Mouse (Mus musculus): Measurements from ENCODE around the gene Bcl11a. TPM values are rescaled to one million over a fixed set of nuclear protein-coding genes. Genes with fewer than 3 reads are reported as not detected.

The Bcl11a gene
- polyA plus RNA-seq, 1 experiment, result not detected

GRCm38 (mm10) chr11:24146437-24146836 is 68.6 kb downstream of the Bcl11a start:
- Histone ChIP-seq H3K79me2 (ENCODE audit: control insufficient read depth, insufficient read depth) (no peaks in the 10 kb centered on the region), H3ac (ENCODE audit: control insufficient read depth, insufficient read length) (no peak overlapping the region), H3K27me3 (ENCODE audit: control insufficient read depth, insufficient read depth, insufficient read length) (no peaks in the 10 kb centered on the region), H3K4me2 (ENCODE audit: low read depth) (no peak overlapping the region), H3K4me3 (no peak overlapping the region), H3K36me3 (ENCODE audit: control insufficient read depth, insufficient read depth) (no peaks in the 10 kb centered on the region)
- TF ChIP-seq TCF12 (IDR thresholded peaks at IDR 0.05; ENCODE audit: insufficient read depth, poor library complexity, severe bottlenecking) (no peak), USF1 (IDR thresholded peaks at IDR 0.05; ENCODE audit: low read depth) (no peak), POLR2A (IDR thresholded peaks at IDR 0.05; ENCODE audit: insufficient read length, low read depth) (no peak)

GRCm38 (mm10) chr11:24147698-24148097 is 69.8 kb downstream of the Bcl11a start:
- H3K27me3 ChIP-seq (ENCODE audit: control insufficient read depth, insufficient read depth, insufficient read length), result no peaks in the 10 kb centered on the region
- H3ac ChIP-seq (ENCODE audit: control insufficient read depth, insufficient read length), result no peak overlapping the region
- no peaks in the 10 kb centered on the region for H3K36me3 ChIP-seq (ENCODE audit: control insufficient read depth, insufficient read depth)
- H3K4me3 ChIP-seq, result no peak overlapping the region
- H3K4me2 ChIP-seq (ENCODE audit: low read depth), result no peak overlapping the region
- no peaks in the 10 kb centered on the region for H3K79me2 ChIP-seq (ENCODE audit: control insufficient read depth, insufficient read depth)
- no peak for TF ChIP-seq TCF3 (IDR thresholded peaks at IDR 0.05; ENCODE audit: insufficient read length, low read depth)

GRCm38 (mm10) chr11:24148545-24148944 is 70.7 kb downstream of the Bcl11a start:
- no peak for TF ChIP-seq CEBPB (IDR thresholded peaks at IDR 0.05; ENCODE audit: insufficient read depth, poor library complexity, severe bottlenecking)

GRCm38 (mm10) chr11:24149462-24150220 is 71.8 kb downstream of the Bcl11a start:
- Histone ChIP-seq H3K4me2 (ENCODE audit: low read depth) (no peak overlapping the region), H3K4me3 (no peak overlapping the region)

More at GRCm38 (mm10) chr11:24148545-24148944, 70.7 kb downstream of the Bcl11a start:
- H3K79me2 ChIP-seq (ENCODE audit: control insufficient read depth, insufficient read depth), result no peaks in the 10 kb centered on the region
- H3K27me3 ChIP-seq (ENCODE audit: control insufficient read depth, insufficient read depth, insufficient read length), result no peaks in the 10 kb centered on the region
- H3K4me3 ChIP-seq, result no peak overlapping the region
- H3K36me3 ChIP-seq (ENCODE audit: control insufficient read depth, insufficient read depth), result no peaks in the 10 kb centered on the region
- no peak overlapping the region for H3K4me2 ChIP-seq (ENCODE audit: low read depth)
- H3ac ChIP-seq (ENCODE audit: control insufficient read depth, insufficient read length), result no peak overlapping the region

GRCm38 (mm10) chr11:24152076-24152784 is 74.4 kb downstream of the Bcl11a start:
- Histone ChIP-seq H3K36me3 (ENCODE audit: control insufficient read depth, insufficient read depth) (no peaks in the 10 kb centered on the region), H3K4me2 (ENCODE audit: low read depth) (no peak overlapping the region), H3K27me3 (ENCODE audit: control insufficient read depth, insufficient read depth, insufficient read length) (no peaks in the 10 kb centered on the region), H3ac (ENCODE audit: control insufficient read depth, insufficient read length) (no peak overlapping the region), H3K4me3 (no peak overlapping the region), H3K79me2 (ENCODE audit: control insufficient read depth, insufficient read depth) (no peaks in the 10 kb centered on the region)
- TF ChIP-seq POLR2AphosphoS2 (IDR thresholded peaks at IDR 0.05; ENCODE audit: insufficient read length, low read depth) (no peak), SRF (IDR thresholded peaks at IDR 0.05; ENCODE audit: control insufficient read depth, insufficient read length, low read depth) (no peak), MAX (IDR thresholded peaks at IDR 0.05; ENCODE audit: low read depth) (no peak), MYOG (IDR thresholded peaks at IDR 0.05; ENCODE audit: control insufficient read depth in 1 of 3, insufficient read depth in 1 of 3, insufficient read length in 2 of 3, low read depth in 2 of 3) (no peak), TCF12 (IDR thresholded peaks at IDR 0.05; ENCODE audit: insufficient read depth, poor library complexity, severe bottlenecking) (no peak), USF1 (IDR thresholded peaks at IDR 0.05; ENCODE audit: low read depth) (no peak), TCF3 (IDR thresholded peaks at IDR 0.05; ENCODE audit: insufficient read length, low read depth) (no peak), POLR2A (IDR thresholded peaks at IDR 0.05; ENCODE audit: insufficient read length, low read depth) (no peak), CEBPB (IDR thresholded peaks at IDR 0.05; ENCODE audit: insufficient read depth, poor library complexity, severe bottlenecking) (no peak), MYOD1 (IDR thresholded peaks at IDR 0.05; ENCODE audit: control insufficient read depth in 1 of 3, insufficient read length in 2 of 3, low read depth in 2 of 3) (no peak), E2F4 (IDR thresholded peaks at IDR 0.05; ENCODE audit: insufficient read depth) (no peak), REST (IDR thresholded peaks at IDR 0.05; ENCODE audit: insufficient read depth, insufficient read length) (no peak)

More at GRCm38 (mm10) chr11:24149462-24150220, 71.8 kb downstream of the Bcl11a start:
- H3K79me2 ChIP-seq (ENCODE audit: control insufficient read depth, insufficient read depth), result no peaks in the 10 kb centered on the region
- no peak overlapping the region for H3ac ChIP-seq (ENCODE audit: control insufficient read depth, insufficient read length)
- no peaks in the 10 kb centered on the region for H3K27me3 ChIP-seq (ENCODE audit: control insufficient read depth, insufficient read depth, insufficient read length)
- TF ChIP-seq E2F4 (IDR thresholded peaks at IDR 0.05; ENCODE audit: insufficient read depth), result no peak
- no peak for TF ChIP-seq REST (IDR thresholded peaks at IDR 0.05; ENCODE audit: insufficient read depth, insufficient read length)
- TF ChIP-seq MYOD1 (IDR thresholded peaks at IDR 0.05; ENCODE audit: control insufficient read depth in 1 of 3, insufficient read length in 2 of 3, low read depth in 2 of 3), result no peak
- TF ChIP-seq MAX (IDR thresholded peaks at IDR 0.05; ENCODE audit: low read depth), result no peak
- no peak for TF ChIP-seq SRF (IDR thresholded peaks at IDR 0.05; ENCODE audit: control insufficient read depth, insufficient read length, low read depth)
- no peak for TF ChIP-seq USF1 (IDR thresholded peaks at IDR 0.05; ENCODE audit: low read depth)
- TF ChIP-seq POLR2AphosphoS2 (IDR thresholded peaks at IDR 0.05; ENCODE audit: insufficient read length, low read depth), result no peak
- no peak for TF ChIP-seq TCF3 (IDR thresholded peaks at IDR 0.05; ENCODE audit: insufficient read length, low read depth)
- no peak for TF ChIP-seq POLR2A (IDR thresholded peaks at IDR 0.05; ENCODE audit: insufficient read length, low read depth)
- TF ChIP-seq MYOG (IDR thresholded peaks at IDR 0.05; ENCODE audit: control insufficient read depth in 1 of 3, insufficient read depth in 1 of 3, insufficient read length in 2 of 3, low read depth in 2 of 3), result no peak
- no peak for TF ChIP-seq CEBPB (IDR thresholded peaks at IDR 0.05; ENCODE audit: insufficient read depth, poor library complexity, severe bottlenecking)
- TF ChIP-seq TCF12 (IDR thresholded peaks at IDR 0.05; ENCODE audit: insufficient read depth, poor library complexity, severe bottlenecking), result no peak
- H3K36me3 ChIP-seq (ENCODE audit: control insufficient read depth, insufficient read depth), result no peaks in the 10 kb centered on the region
